ENCODE assay signal across 27 mouse cellular contexts in the genomic region with DNA sequence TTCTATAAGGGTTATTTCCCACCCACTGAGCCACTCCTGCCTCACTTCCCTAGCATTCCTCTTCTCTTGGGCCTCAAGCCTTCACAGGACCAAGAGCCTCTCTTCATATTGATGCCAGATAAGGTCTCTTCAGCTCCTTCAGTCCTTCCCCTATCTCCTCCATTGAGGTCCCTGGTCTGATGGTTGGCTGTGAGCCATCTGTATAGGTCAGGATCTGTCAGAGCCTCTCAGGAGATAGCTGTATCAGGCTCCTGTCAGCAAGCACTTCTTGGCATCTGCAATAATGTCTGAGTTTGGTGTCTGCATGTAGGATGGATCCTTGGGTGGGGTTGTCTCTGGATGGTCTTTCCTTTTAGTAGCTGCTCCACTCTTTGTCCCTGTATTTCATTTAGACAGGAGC. TPM values are rescaled to one million over a fixed set of nuclear protein-coding genes. Genes with fewer than 3 reads are reported as not detected.
"Had no signal": no experiment of that assay in that cellular context is flagged by ENCODE, and none has a peak within 500 bp of the region (broad histone marks: within the 10 kb centered on the region; RNA-seq: fewer than 3 reads in every experiment).

No protein-coding gene starts in this region.

- H3K9ac ChIP-seq: forebrain, embryonic 15.5 days; forebrain, postnatal 0 days; hindbrain, embryonic 13.5 days; hindbrain, embryonic 15.5 days; kidney, embryonic 15.5 days; limb, embryonic 13.5 days; limb, embryonic 15.5 days; liver, embryonic 12.5 days; liver, embryonic 14.5 days had no signal

- H3K4me1 ChIP-seq: forebrain, embryonic 15.5 days; hindbrain, embryonic 13.5 days; hindbrain, embryonic 15.5 days; kidney, embryonic 15.5 days; limb, embryonic 13.5 days; limb, embryonic 15.5 days; liver, embryonic 12.5 days had no signal

- H3K9me3 ChIP-seq: forebrain, embryonic 15.5 days; hindbrain, embryonic 13.5 days; hindbrain, embryonic 15.5 days; kidney, embryonic 15.5 days; limb, embryonic 13.5 days; limb, embryonic 15.5 days; liver, embryonic 12.5 days had no signal

- ATAC-seq: forebrain, embryonic 15.5 days; forebrain, postnatal 0 days; hindbrain, postnatal 0 days; intestine, embryonic 16.5 days; liver, embryonic 12.5 days had no signal

- H3K4me2 ChIP-seq: forebrain, embryonic 15.5 days; hindbrain, embryonic 13.5 days; hindbrain, embryonic 15.5 days; kidney, embryonic 15.5 days; limb, embryonic 13.5 days; limb, embryonic 15.5 days; liver, embryonic 12.5 days had no signal

- H3K4me3 ChIP-seq: forebrain, embryonic 15.5 days; hindbrain, embryonic 13.5 days; hindbrain, embryonic 15.5 days; kidney, embryonic 15.5 days; limb, embryonic 13.5 days; limb, embryonic 15.5 days; liver, embryonic 12.5 days had no signal

- DNase-seq: forebrain, postnatal 0 days; gastrocnemius, postnatal 14 days; gastrocnemius, postnatal 36 days; kidney, adult 11 months; kidney, adult 2 months; kidney, adult 9 months; kidney, postnatal 14 days; kidney, postnatal 36 days; layer of hippocampus, adult 9-11 months; layer of hippocampus, postnatal 36 days; left cerebral cortex, postnatal 4 days; lung, adult 18-20 months had no signal

- H3K27me3 ChIP-seq: forebrain, embryonic 15.5 days; hindbrain, embryonic 13.5 days; hindbrain, embryonic 15.5 days; kidney, embryonic 15.5 days; limb, embryonic 13.5 days; limb, embryonic 15.5 days; liver, embryonic 12.5 days had no signal

- H3K36me3 ChIP-seq: forebrain, embryonic 15.5 days; hindbrain, embryonic 13.5 days; hindbrain, embryonic 15.5 days; kidney, embryonic 15.5 days; limb, embryonic 13.5 days; limb, embryonic 15.5 days; liver, embryonic 12.5 days had no signal

- H3K27ac ChIP-seq: forebrain, embryonic 15.5 days; hindbrain, embryonic 13.5 days; hindbrain, embryonic 15.5 days; hindbrain, postnatal 0 days; kidney, embryonic 15.5 days; kidney, postnatal 0 days; limb, embryonic 13.5 days; limb, embryonic 15.5 days; liver, embryonic 12.5 days; liver, embryonic 14.5 days had no signal

RNA-seq across cellular contexts. Expression of a gene that starts 42.7 kb away (rescaled TPM):
- total RNA-seq: hematopoietic stem cell, adult 5-6 weeks; layer of hippocampus, postnatal 14 days; layer of hippocampus, postnatal 36 days; left cerebral cortex, postnatal 4 days had no signal
- polyA plus RNA-seq: intestine, embryonic 16.5 days; kidney, postnatal 0 days; large intestine, adult 2 months; liver, adult 2 months; liver, embryonic 12.5 days; liver, embryonic 14.5 days had no signal
